Mouse (Mus musculus): ENCODE data around the gene Olfr1375. TPM values are rescaled to one million over a fixed set of nuclear protein-coding genes. Genes with fewer than 3 reads are reported as not detected.
"Not testable (repeated sequence)": the region's sequence is repeated elsewhere in the genome, so short reads cannot be mapped to it uniquely, and the experiment has no call there.

Gene Olfr1375
- not detected in 2 replicates for polyA plus RNA-seq (2015; fragmentation: Nextera tagmentation; extraction: Ambion mirVana)

- not testable (repeated sequence) for H3K4me2 ChIP-seq (replicated peaks; ENCODE audit: low read depth); H3K9ac ChIP-seq (ENCODE audit: low read depth, low read length); H3K4me3 ChIP-seq (ENCODE audit: low read depth, low read length); H3K9me3 ChIP-seq (ENCODE audit: control insufficient read depth); H3K27me3 ChIP-seq (replicated peaks; ENCODE audit: control insufficient read depth, insufficient read depth, low read length); H3K36me3 ChIP-seq (ENCODE audit: control insufficient read depth, insufficient read depth); H3K27ac ChIP-seq (ENCODE audit: low read depth, low read length); H3K4me1 ChIP-seq (replicated peaks; ENCODE audit: control insufficient read depth, insufficient read depth, low read length); ATAC-seq
- 75% methylated on average over 3 of the region's 3 CpGs for WGBS
These were observed at the start of gene Olfr1375 for GRCm38 (mm10) chr11:51047809-51048208. TSS of gene Olfr1375 (plus strand) at chr11:51048109.

GRCm38 (mm10) chr11:51003296-51003695 lies 44.6 kb upstream of the Olfr1375 start, which contains the start of gene Olfr51:
TSS of gene Olfr51 (plus strand) at chr11:51003596.
- no peaks in the 10 kb centered on the region for H3K27me3 ChIP-seq (replicated peaks; ENCODE audit: control insufficient read depth, insufficient read depth, low read length)
- H3K4me1 ChIP-seq (replicated peaks; ENCODE audit: control insufficient read depth, insufficient read depth, low read length): no peaks in the 10 kb centered on the region
- no peak for ATAC-seq
- no peak for TF ChIP-seq CTCF (IDR thresholded peaks at IDR 0.05; ENCODE audit: low read depth)
- 61% methylated on average over 5 of the region's 5 CpGs for WGBS
- H3K4me3 ChIP-seq (ENCODE audit: low read depth, low read length): no peak within 1 kb of the TSS
- H3K27ac ChIP-seq (ENCODE audit: low read depth, low read length): no peak within 1 kb of the TSS
- no peaks in the 10 kb centered on the region for H3K36me3 ChIP-seq (ENCODE audit: control insufficient read depth, insufficient read depth)
- H3K9me3 ChIP-seq (ENCODE audit: control insufficient read depth): no peaks in the 10 kb centered on the region
- H3K4me2 ChIP-seq (replicated peaks; ENCODE audit: low read depth): no peak within 1 kb of the TSS
- H3K9ac ChIP-seq (ENCODE audit: low read depth, low read length): no peak within 1 kb of the TSS

GRCm38 (mm10) chr11:51011821-51012220 lies 36.1 kb upstream of the Olfr1375 start:
- H3K27ac ChIP-seq (ENCODE audit: low read depth, low read length): no peak overlapping the region
- H3K36me3 ChIP-seq (ENCODE audit: control insufficient read depth, insufficient read depth): no peaks in the 10 kb centered on the region
- H3K4me3 ChIP-seq (ENCODE audit: low read depth, low read length): no peak overlapping the region
- H3K9ac ChIP-seq (ENCODE audit: low read depth, low read length): no peak overlapping the region
- H3K27me3 ChIP-seq (replicated peaks; ENCODE audit: control insufficient read depth, insufficient read depth, low read length): no peaks in the 10 kb centered on the region
- no peak for TF ChIP-seq CTCF (IDR thresholded peaks at IDR 0.05; ENCODE audit: low read depth)
- no peaks in the 10 kb centered on the region for H3K9me3 ChIP-seq (ENCODE audit: control insufficient read depth)
- H3K4me2 ChIP-seq (replicated peaks; ENCODE audit: low read depth): no peak overlapping the region
- no peaks in the 10 kb centered on the region for H3K4me1 ChIP-seq (replicated peaks; ENCODE audit: control insufficient read depth, insufficient read depth, low read length)
- 67% methylated on average over 5 of the region's 5 CpGs for WGBS
- ATAC-seq: no peak

GRCm38 (mm10) chr11:51013936-51014335 lies 34.0 kb upstream of the Olfr1375 start, which contains the start of gene Olfr54:
TSS of gene Olfr54 (plus strand) at chr11:51014236.
- Histone ChIP-seq H3K4me1 (replicated peaks; ENCODE audit: control insufficient read depth, insufficient read depth, low read length) (no peaks in the 10 kb centered on the region), H3K27me3 (replicated peaks; ENCODE audit: control insufficient read depth, insufficient read depth, low read length) (no peaks in the 10 kb centered on the region), H3K9ac (ENCODE audit: low read depth, low read length) (no peak within 1 kb of the TSS), H3K9me3 (ENCODE audit: control insufficient read depth) (no peaks in the 10 kb centered on the region), H3K4me2 (replicated peaks; ENCODE audit: low read depth) (no peak within 1 kb of the TSS), H3K4me3 (ENCODE audit: low read depth, low read length) (no peak within 1 kb of the TSS), H3K36me3 (ENCODE audit: control insufficient read depth, insufficient read depth) (no peaks in the 10 kb centered on the region), H3K27ac (ENCODE audit: low read depth, low read length) (no peak within 1 kb of the TSS)
- WGBS: 64% methylated on average over 1 of the region's 1 CpGs
- no peak for TF ChIP-seq CTCF (IDR thresholded peaks at IDR 0.05; ENCODE audit: low read depth)
- ATAC-seq: no peak

GRCm38 (mm10) chr11:51016341-51016740 lies 31.6 kb upstream of the Olfr1375 start:
- Histone ChIP-seq H3K27ac (ENCODE audit: low read depth, low read length) (no peak overlapping the region), H3K4me2 (replicated peaks; ENCODE audit: low read depth) (no peak overlapping the region), H3K36me3 (ENCODE audit: control insufficient read depth, insufficient read depth) (no peaks in the 10 kb centered on the region), H3K9ac (ENCODE audit: low read depth, low read length) (no peak overlapping the region), H3K9me3 (ENCODE audit: control insufficient read depth) (no peaks in the 10 kb centered on the region), H3K4me1 (replicated peaks; ENCODE audit: control insufficient read depth, insufficient read depth, low read length) (no peaks in the 10 kb centered on the region), H3K4me3 (ENCODE audit: low read depth, low read length) (no peak overlapping the region), H3K27me3 (replicated peaks; ENCODE audit: control insufficient read depth, insufficient read depth, low read length) (no peaks in the 10 kb centered on the region)
- ATAC-seq: no peak
- TF ChIP-seq CTCF (IDR thresholded peaks at IDR 0.05; ENCODE audit: low read depth): no peak
- WGBS: 41% methylated on average over 2 of the region's 2 CpGs

- H3K36me3 ChIP-seq (ENCODE audit: control insufficient read depth, insufficient read depth); H3K27ac ChIP-seq (ENCODE audit: low read depth, low read length); H3K4me2 ChIP-seq (replicated peaks; ENCODE audit: low read depth); H3K9ac ChIP-seq (ENCODE audit: low read depth, low read length); H3K27me3 ChIP-seq (replicated peaks; ENCODE audit: control insufficient read depth, insufficient read depth, low read length); H3K9me3 ChIP-seq (ENCODE audit: control insufficient read depth); H3K4me1 ChIP-seq (replicated peaks; ENCODE audit: control insufficient read depth, insufficient read depth, low read length); H3K4me3 ChIP-seq (ENCODE audit: low read depth, low read length); ATAC-seq: not testable (repeated sequence)
- WGBS: 87% methylated on average over 11 of the region's 11 CpGs
These were observed 21.1 kb upstream of the Olfr1375 start for GRCm38 (mm10) chr11:51026811-51027210.

GRCm38 (mm10) chr11:51029381-51029780 lies 18.5 kb upstream of the Olfr1375 start:
- WGBS: 65% methylated on average over 8 of the region's 8 CpGs
- ATAC-seq; H3K9me3 ChIP-seq (ENCODE audit: control insufficient read depth); H3K4me2 ChIP-seq (replicated peaks; ENCODE audit: low read depth); H3K27ac ChIP-seq (ENCODE audit: low read depth, low read length); H3K27me3 ChIP-seq (replicated peaks; ENCODE audit: control insufficient read depth, insufficient read depth, low read length); H3K9ac ChIP-seq (ENCODE audit: low read depth, low read length); H3K4me3 ChIP-seq (ENCODE audit: low read depth, low read length); H3K36me3 ChIP-seq (ENCODE audit: control insufficient read depth, insufficient read depth); H3K4me1 ChIP-seq (replicated peaks; ENCODE audit: control insufficient read depth, insufficient read depth, low read length): not testable (repeated sequence)
